In genomic region chr2:26515335-26515734, GRCm38 (mm10) we compare ENCODE assay signal across 14 mouse cellular contexts. TPM values are rescaled to one million over a fixed set of nuclear protein-coding genes. Genes with fewer than 3 reads are reported as not detected.
DNase-seq lines count a peak whose midpoint lies in the region; ATAC-seq and TF ChIP-seq lines count a peak whose summit lies in the region.
"Had no signal": no experiment of that assay in that cellular context is flagged by ENCODE, and none has a peak within 500 bp of the region (broad histone marks: within the 10 kb centered on the region; RNA-seq: fewer than 3 reads in every experiment).

No protein-coding gene starts in this region.

- peak overlapping the region; percentile 77 for H3K27ac ChIP-seq in gastrocnemius, adult 2 months
- peak overlapping the region; percentile 50; the same call in 1 of the 2 replicates for H3K27ac ChIP-seq in hindbrain, embryonic 15.5 days (replicated peaks)
- 0 out of 2 replicates have a peak overlapping the region, but pooled peaks have one; percentile 35 for H3K27ac ChIP-seq in small intestine, adult 2 months (ENCODE audit: insufficient read depth, low read depth, low read length)
- H3K27ac ChIP-seq: forebrain, embryonic 13.5 days; neural tube, embryonic 12.5 days had no signal

- DNase-seq in gastrocnemius, adult 2 months = no peak
- DNase-seq in gastrocnemius, postnatal 14 days = no peak
- peak; percentile 27 for DNase-seq in lung, adult 2 months
- no peak for DNase-seq in lung, postnatal 14 days
- DNase-seq in right cerebral cortex, postnatal 4 days = no peak
- DNase-seq in left cerebral cortex, adult 18-20 months (ENCODE audit: low spot score in 2 of 2) = no peak
- DNase-seq: left cerebral cortex, postnatal 4 days; thymus, postnatal 36 days had no signal

- TF ChIP-seq CTCF in gastrocnemius, adult 2 months (IDR thresholded peaks at IDR 0.05) = no peak
- no peak for TF ChIP-seq CTCF in lung, adult 2 months (IDR thresholded peaks at IDR 0.05; ENCODE audit: insufficient read depth, low read length)
- no peak for TF ChIP-seq CTCF in small intestine, adult 2 months (IDR thresholded peaks at IDR 0.05; ENCODE audit: extremely low read depth, insufficient read length, insufficient replicate concordance, low read depth, low read length)

- no peak for TF ChIP-seq POLR2A in lung, adult 2 months (IDR thresholded peaks at IDR 0.05; ENCODE audit: borderline replicate concordance, extremely low read depth, low read depth, low read length)
- no peak for TF ChIP-seq POLR2A in small intestine, adult 2 months (IDR thresholded peaks at IDR 0.05; ENCODE audit: low read depth, low read length)

- intact Hi-C loops in gastrocnemius, adult 2 months (cut with DNase I) = no loop called here
- intact Hi-C loops in gastrocnemius, postnatal 14 days (cut with DNase I; ENCODE audit: low total_unique reads) = no loop called here

- H3K27me3 ChIP-seq in hindbrain, embryonic 15.5 days = no peaks in the 10 kb centered on the region
- no peaks in the 10 kb centered on the region for H3K27me3 ChIP-seq in small intestine, adult 2 months (ENCODE audit: control insufficient read depth, insufficient read depth, low read length)
- H3K27me3 ChIP-seq: forebrain, embryonic 13.5 days; heart, embryonic 13.5 days; neural tube, embryonic 12.5 days had no signal

- H3K9me3 ChIP-seq in hindbrain, embryonic 15.5 days = no peaks in the 10 kb centered on the region
- H3K9me3 ChIP-seq: forebrain, embryonic 13.5 days; heart, embryonic 13.5 days; neural tube, embryonic 12.5 days had no signal

- peaks cover 21% of the 10 kb centered on the region for H3K4me1 ChIP-seq in lung, adult 2 months (ENCODE audit: control insufficient read depth, insufficient read depth, low read length)
- peaks cover 22% of the 10 kb centered on the region; the same call in 1 of the 2 replicates for H3K4me1 ChIP-seq in hindbrain, embryonic 15.5 days (replicated peaks)
- peaks cover 9% of the 10 kb centered on the region for H3K4me1 ChIP-seq in small intestine, adult 2 months (ENCODE audit: control insufficient read depth, insufficient read depth, insufficient read length, low read length)

- H3K9ac ChIP-seq in hindbrain, embryonic 15.5 days = no peak overlapping the region
- H3K9ac ChIP-seq: forebrain, embryonic 13.5 days; heart, embryonic 13.5 days; neural tube, embryonic 12.5 days had no signal

- H3K4me2 ChIP-seq in hindbrain, embryonic 15.5 days = no peak overlapping the region
- H3K4me2 ChIP-seq: forebrain, embryonic 13.5 days had no signal

- ATAC-seq in hindbrain, embryonic 15.5 days (ENCODE audit: low FRiP score, low read depth) = 0 out of 2 replicates have a peak, but pooled peaks have one; percentile 6
- ATAC-seq: activated CD4-positive, CD25-positive, alpha-beta regulatory T cell, adult 4 months; forebrain, embryonic 13.5 days had no signal

- WGBS in lung, adult 2 months = 39% methylated on average over 2 of the region's 2 CpGs
- 75% methylated on average over 2 of the region's 2 CpGs for WGBS in hindbrain, embryonic 15.5 days
- 77% methylated on average over 2 of the region's 2 CpGs for WGBS in small intestine, adult 2 months

- H3K36me3 ChIP-seq in hindbrain, embryonic 15.5 days = no peaks in the 10 kb centered on the region
- H3K36me3 ChIP-seq in small intestine, adult 2 months (ENCODE audit: control insufficient read depth, insufficient read depth, low read length) = no peaks in the 10 kb centered on the region
- H3K36me3 ChIP-seq: heart, embryonic 13.5 days; neural tube, embryonic 12.5 days had no signal

- no peak overlapping the region; the same call in 1 of the 2 replicates for H3K4me3 ChIP-seq in gastrocnemius, adult 2 months
- H3K4me3 ChIP-seq in lung, adult 2 months (replicated peaks; ENCODE audit: extremely low read depth, low read depth, low read length) = no peak overlapping the region
- no peak overlapping the region for H3K4me3 ChIP-seq in hindbrain, embryonic 15.5 days
- no peak overlapping the region for H3K4me3 ChIP-seq in small intestine, adult 2 months (ENCODE audit: low read depth, low read length)
- H3K4me3 ChIP-seq: forebrain, embryonic 13.5 days; neural tube, embryonic 12.5 days had no signal

RNA-seq across cellular contexts. Expression of gene Notch1, which starts 1.1 kb away (rescaled TPM):
- 10 to 100 TPM in 1 of 2 experiments, 1 to 10 TPM in 1; 6.9 to 11.9 TPM for total RNA-seq in gastrocnemius, adult 2 months (2021)
- 10 to 100 TPM; 17.1 to 18.9 TPM for total RNA-seq in gastrocnemius, postnatal 14 days (2021)
- polyA plus RNA-seq in lung, adult 2 months (2012; rRNA removed) = 108 and 124 TPM in 2 replicates
- polyA plus RNA-seq in hindbrain, embryonic 15.5 days (2015; fragmentation: Nextera tagmentation; extraction: Ambion mirVana) = 16.3 and 18.2 TPM in 2 replicates
- polyA plus RNA-seq in small intestine, adult 2 months (2012; rRNA removed) = 19.6 and 21.6 TPM in 2 replicates
- total RNA-seq in left cerebral cortex, adult 18-20 months (2021) = 10 to 100 TPM; 17.8 to 19.1 TPM
